Mouse (Mus musculus): ENCODE data around the gene Slc22a8. TPM values are rescaled to one million over a fixed set of nuclear protein-coding genes. Genes with fewer than 3 reads are reported as not detected.

The Slc22a8 gene
- polyA plus RNA-seq, 1 experiment from 2014 or later, result not detected

DNA sequence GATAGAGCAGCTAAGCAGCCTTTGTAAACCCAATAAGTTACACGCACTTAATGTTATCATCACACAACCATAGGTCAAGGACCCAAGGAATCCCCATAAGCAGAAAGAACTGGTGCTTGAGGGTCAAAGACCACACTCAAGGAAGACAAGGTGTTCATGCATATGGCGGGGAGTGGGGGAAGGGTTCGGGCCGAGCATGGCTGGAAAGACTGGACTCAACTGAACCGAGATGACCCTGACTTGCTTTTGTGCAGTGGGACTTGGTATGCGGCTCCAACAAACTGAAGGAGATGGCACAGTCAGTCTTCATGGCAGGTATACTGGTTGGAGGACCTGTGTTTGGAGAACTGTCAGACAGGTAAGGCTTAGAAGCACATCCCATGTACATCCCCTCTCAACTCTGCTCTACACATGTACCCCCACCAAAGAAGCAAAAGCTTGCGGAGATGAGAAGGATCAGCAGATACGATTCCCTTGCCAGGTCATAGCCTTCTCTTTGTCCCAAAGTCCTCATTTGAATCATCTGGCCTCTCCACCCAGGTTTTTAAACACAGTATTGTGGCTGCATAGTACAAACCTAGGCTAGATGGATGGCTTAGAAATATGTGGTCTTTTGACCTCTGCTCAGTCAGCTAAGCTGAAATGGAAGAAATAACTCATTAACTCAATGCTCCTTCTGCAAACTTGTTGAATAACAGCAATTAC is 13.6 kb downstream of the Slc22a8 start:
- WGBS, result 92% methylated on average over 8 of the region's 8 CpGs

DNA sequence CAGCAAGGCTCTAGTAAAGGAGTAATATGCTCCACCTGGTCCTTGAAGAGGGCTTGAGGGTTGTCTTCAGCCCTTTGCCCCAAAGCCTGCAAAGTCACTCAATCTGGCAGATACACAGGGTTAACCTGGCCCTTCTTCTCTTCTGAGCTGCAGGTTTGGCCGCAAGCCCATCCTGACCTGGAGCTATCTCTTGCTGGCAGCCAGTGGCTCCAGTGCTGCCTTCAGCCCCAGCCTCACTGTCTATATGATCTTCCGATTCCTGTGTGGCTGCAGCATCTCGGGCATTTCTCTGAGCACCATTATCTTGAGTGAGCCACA is 14.1 kb downstream of the Slc22a8 start:
- H3K27me3 ChIP-seq (ENCODE audit: low read depth, poor library complexity, severe bottlenecking), result no peaks in the 10 kb centered on the region
- WGBS, result 95% methylated on average over 3 of the region's 3 CpGs
- DNase-seq (ENCODE audit: low spot score), result no peak
- H3K27ac ChIP-seq, result no peak overlapping the region
- no peak overlapping the region for H3K4me3 ChIP-seq
- no peaks in the 10 kb centered on the region for H3K9me3 ChIP-seq (replicated peaks)
- H3K4me1 ChIP-seq, result no peaks in the 10 kb centered on the region
- H3K36me3 ChIP-seq, result no peaks in the 10 kb centered on the region

More for the DNA sequence above, 13.6 kb downstream of the Slc22a8 start:
- Histone ChIP-seq H3K27ac (no peak overlapping the region), H3K36me3 (no peaks in the 10 kb centered on the region), H3K4me3 (no peak overlapping the region), H3K27me3 (ENCODE audit: low read depth, poor library complexity, severe bottlenecking) (no peaks in the 10 kb centered on the region), H3K4me1 (no peaks in the 10 kb centered on the region), H3K9me3 (replicated peaks) (no peaks in the 10 kb centered on the region)
- no peak for DNase-seq (ENCODE audit: low spot score)

DNA sequence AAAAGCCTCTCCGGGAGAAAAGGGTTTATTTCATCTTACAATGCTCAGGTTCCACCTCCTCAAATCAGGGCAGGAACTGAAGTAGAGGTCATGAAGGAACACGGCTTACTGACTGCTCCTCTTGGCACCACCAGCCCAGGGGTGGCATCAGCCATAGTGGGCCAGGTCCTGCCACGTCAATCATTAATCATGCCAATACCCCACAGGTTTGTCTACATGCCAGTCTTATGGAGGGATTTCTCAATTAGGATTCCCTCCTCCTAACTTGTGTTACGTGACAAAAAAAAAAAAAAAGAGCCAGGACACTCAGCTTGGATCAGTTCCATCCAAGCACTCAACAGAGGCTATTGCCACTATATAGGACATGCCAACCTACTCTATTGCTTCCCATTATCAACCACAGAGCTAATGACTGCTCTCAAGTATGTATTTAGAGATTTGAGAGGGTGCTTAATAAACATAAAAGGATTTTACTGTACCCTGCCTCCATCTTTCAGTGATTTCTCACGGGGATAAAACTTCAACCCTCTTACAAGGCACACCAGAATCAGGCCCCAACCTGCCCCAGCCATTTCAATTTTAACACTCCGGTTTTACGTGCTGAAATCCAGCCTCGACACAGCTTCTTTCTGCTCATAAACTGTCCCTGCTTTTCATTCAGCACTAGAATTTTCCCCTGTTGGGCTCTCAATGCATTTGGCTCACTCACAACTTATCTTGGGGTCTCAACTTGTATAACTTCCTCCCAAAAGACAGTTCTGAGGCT is 20.5 kb downstream of the Slc22a8 start:
- no peaks in the 10 kb centered on the region for H3K9me3 ChIP-seq (replicated peaks)

DNA sequence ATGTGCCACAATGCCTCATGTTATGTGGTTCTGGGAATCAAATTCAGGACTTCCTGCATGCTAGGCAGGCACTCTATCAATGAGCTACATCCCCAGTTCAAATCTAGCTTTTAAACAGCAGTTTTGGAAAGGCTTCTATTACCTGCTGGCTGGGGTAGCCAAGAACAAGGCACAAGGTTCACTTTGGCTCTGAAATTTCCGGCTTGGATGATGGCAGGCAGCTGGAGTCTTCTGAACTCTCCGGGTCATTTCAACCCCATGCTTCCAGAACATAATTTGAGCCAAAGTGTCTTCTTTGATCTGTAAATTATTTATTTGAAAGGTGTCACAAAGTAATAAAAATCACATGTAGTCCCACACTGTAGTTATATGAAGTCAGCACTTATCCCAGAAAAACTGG is 22.1 kb downstream of the Slc22a8 start:
- H3K4me3 ChIP-seq, result no peak overlapping the region
- no peaks in the 10 kb centered on the region for H3K9me3 ChIP-seq (replicated peaks)
- DNase-seq (ENCODE audit: low spot score), result no peak
- H3K27me3 ChIP-seq (ENCODE audit: low read depth, poor library complexity, severe bottlenecking), result no peaks in the 10 kb centered on the region
- no peaks in the 10 kb centered on the region for H3K4me1 ChIP-seq
- 65% methylated on average over 2 of the region's 2 CpGs for WGBS
- no peaks in the 10 kb centered on the region for H3K36me3 ChIP-seq
- H3K27ac ChIP-seq, result no peak overlapping the region

More for the DNA sequence above, 20.5 kb downstream of the Slc22a8 start:
- 88% methylated on average over 8 of the region's 8 CpGs for whole genome bisulfite sequencing
- no peak overlapping the region for H3K4me3 ChIP-seq
- H3K27ac ChIP-seq, result no peak overlapping the region
- H3K36me3 ChIP-seq, result no peaks in the 10 kb centered on the region
- no peaks in the 10 kb centered on the region for H3K4me1 ChIP-seq
- no peak for DNase-seq (ENCODE audit: low spot score)
- H3K27me3 ChIP-seq (ENCODE audit: low read depth, poor library complexity, severe bottlenecking), result no peaks in the 10 kb centered on the region

DNA sequence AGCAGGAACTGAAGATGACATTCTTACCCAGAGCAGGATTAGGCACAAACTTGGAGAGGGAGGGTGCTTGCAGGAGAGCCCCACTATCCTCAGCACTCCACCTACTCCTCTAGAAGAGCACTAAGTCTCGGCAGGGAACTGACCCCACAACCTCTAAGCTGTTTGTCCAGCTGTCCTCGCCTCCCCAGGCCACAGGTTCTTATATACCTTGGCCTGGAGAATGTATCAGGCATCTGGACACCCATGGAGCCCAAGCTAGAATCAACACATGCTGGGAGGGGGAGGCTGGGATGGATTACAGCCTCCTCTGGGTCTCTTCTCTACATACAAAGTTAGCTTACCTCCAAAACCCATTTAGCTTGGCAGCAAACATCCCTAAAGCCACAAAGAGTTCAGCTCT is 23.3 kb downstream of the Slc22a8 start:
- Histone ChIP-seq H3K36me3 (no peaks in the 10 kb centered on the region), H3K9me3 (replicated peaks) (no peaks in the 10 kb centered on the region), H3K27ac (no peak overlapping the region), H3K27me3 (ENCODE audit: low read depth, poor library complexity, severe bottlenecking) (no peaks in the 10 kb centered on the region), H3K4me3 (no peak overlapping the region), H3K4me1 (no peaks in the 10 kb centered on the region)
- WGBS, result 52% methylated on average over 2 of the region's 2 CpGs
- DNase-seq (ENCODE audit: low spot score), result no peak

DNA sequence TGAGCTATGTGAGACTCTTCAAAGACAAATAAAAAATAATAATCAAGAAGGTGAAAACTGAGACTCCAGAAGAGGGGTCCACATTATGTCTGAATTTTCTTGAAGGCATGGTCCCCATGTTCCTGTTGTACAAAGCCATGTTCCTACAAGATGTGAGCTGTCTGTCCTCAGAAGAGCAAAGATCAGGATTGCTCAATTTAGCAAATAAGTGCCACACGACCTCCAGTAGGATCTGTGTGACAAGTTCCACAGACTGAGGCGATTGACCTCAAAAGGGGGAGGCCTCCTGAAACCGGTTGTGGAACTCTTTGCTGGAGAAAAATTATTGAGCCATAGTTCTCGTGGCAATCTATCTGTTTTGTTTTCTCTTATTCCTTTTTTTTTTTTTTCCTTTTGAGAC is 25.3 kb downstream of the Slc22a8 start:
- no peaks in the 10 kb centered on the region for H3K36me3 ChIP-seq

DNA sequence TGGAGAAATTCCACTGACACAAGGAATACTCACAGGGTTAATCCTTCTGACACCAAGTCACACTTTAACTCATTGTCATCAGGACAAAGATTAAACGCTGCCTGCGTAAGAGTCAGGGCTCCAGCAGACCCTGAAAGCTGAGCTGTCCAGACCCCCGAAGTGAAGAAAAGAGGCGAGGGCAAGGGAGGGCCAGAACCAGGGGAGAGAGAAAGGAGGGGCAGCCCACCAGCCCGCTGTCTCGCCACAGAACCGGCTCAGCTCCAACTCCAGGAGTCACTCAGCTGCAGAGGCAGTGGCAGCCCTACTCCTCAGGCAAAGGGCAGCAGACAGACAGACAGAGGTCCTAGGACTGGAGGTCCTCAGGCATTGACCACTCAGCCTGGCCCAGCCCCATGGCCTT is 26.9 kb downstream of the Slc22a8 start, which contains the start of gene Slc22a6:
Gene Slc22a6 (plus strand): TSS at position 136 of the 400 bp plus-strand sequence.
- WGBS, result 35% methylated on average over 7 of the region's 7 CpGs
- H3K36me3 ChIP-seq, result no peaks in the 10 kb centered on the region
- no peaks in the 10 kb centered on the region for H3K4me1 ChIP-seq
- DNase-seq (ENCODE audit: low spot score), result no peak
- H3K9me3 ChIP-seq (replicated peaks), result no peaks in the 10 kb centered on the region
- no peak within 1 kb of the TSS for H3K4me3 ChIP-seq
- no peaks in the 10 kb centered on the region for H3K27me3 ChIP-seq (ENCODE audit: low read depth, poor library complexity, severe bottlenecking)
- no peak within 1 kb of the TSS for H3K27ac ChIP-seq

More for the DNA sequence above, 25.3 kb downstream of the Slc22a8 start:
- Histone ChIP-seq H3K4me3 (no peak overlapping the region), H3K4me1 (no peaks in the 10 kb centered on the region), H3K27ac (no peak overlapping the region), H3K27me3 (ENCODE audit: low read depth, poor library complexity, severe bottlenecking) (no peaks in the 10 kb centered on the region), H3K9me3 (replicated peaks) (no peaks in the 10 kb centered on the region)
- no peak for DNase-seq (ENCODE audit: low spot score)
- WGBS, result 71% methylated on average over 4 of the region's 4 CpGs

DNA sequence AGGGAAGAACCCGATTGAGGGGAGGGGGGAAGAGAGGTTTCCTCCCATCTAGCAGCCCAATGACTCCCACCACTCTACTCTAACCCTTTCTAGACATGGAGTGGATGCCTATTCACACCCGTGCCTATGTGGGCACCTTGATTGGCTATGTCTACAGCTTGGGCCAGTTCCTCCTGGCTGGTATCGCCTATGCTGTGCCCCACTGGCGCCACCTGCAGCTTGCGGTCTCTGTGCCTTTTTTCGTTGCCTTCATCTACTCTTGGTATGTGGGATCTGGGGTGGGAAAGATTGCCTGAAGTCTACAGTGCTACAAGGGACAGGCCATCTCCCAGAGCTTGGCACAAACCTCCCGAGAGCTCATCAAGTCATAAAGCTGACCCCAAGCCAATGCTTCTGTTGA is 30.0 kb downstream of the Slc22a8 start:
- Histone ChIP-seq H3K27me3 (ENCODE audit: low read depth, poor library complexity, severe bottlenecking) (no peaks in the 10 kb centered on the region), H3K4me1 (no peaks in the 10 kb centered on the region), H3K9me3 (replicated peaks) (no peaks in the 10 kb centered on the region), H3K27ac (no peak overlapping the region), H3K4me3 (no peak overlapping the region), H3K36me3 (no peaks in the 10 kb centered on the region)
- no peak for DNase-seq (ENCODE audit: low spot score)
- 94% methylated on average over 7 of the region's 7 CpGs for WGBS

DNA sequence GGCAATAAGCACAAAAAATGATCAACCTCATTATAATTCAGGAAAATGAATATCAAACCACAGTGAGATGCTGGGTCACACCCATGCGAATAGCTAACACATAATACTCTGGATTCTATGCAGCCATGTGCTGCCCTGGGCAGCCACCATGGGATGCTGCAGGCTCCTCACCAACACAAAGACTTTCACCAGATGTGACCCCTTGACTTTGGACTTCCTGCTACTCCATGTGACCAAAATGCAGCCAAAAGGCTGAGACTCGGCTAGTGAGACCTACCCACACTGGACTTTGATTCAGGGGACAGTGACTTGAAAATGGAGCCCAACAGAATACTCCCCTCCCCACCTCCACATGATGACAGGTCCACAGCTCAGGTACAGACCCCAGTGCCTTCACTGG is 39.2 kb downstream of the Slc22a8 start:
- Histone ChIP-seq H3K9me3 (replicated peaks) (no peaks in the 10 kb centered on the region), H3K4me3 (no peak overlapping the region), H3K27ac (no peak overlapping the region), H3K27me3 (ENCODE audit: low read depth, poor library complexity, severe bottlenecking) (no peaks in the 10 kb centered on the region), H3K36me3 (no peaks in the 10 kb centered on the region), H3K4me1 (no peaks in the 10 kb centered on the region)
- WGBS, result 58% methylated on average over 2 of the region's 2 CpGs
- DNase-seq (ENCODE audit: low spot score), result no peak

DNA sequence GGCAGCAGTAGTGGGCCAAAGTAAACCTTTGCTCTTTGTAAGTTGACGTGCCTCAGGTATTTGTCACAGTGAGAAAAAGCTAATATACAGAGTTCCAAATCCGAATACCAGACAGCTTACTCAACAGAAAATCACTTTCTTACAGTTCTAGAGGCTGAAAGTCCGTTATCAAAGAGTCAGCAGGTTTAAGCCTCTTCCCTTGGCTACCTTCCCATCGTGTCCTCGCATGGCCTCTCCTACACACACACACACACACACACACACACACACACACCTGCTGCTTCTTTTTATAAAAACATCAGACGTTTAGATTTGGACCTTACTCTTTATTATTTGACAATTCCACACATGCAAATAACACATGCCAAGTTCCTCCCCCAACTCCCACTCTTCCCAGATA is 39.8 kb downstream of the Slc22a8 start:
- H3K4me3 ChIP-seq, result no peak overlapping the region
- no peaks in the 10 kb centered on the region for H3K36me3 ChIP-seq
- no peak overlapping the region for H3K27ac ChIP-seq
- 88% methylated on average over 6 of the region's 6 CpGs for WGBS
- no peaks in the 10 kb centered on the region for H3K4me1 ChIP-seq
- no peaks in the 10 kb centered on the region for H3K9me3 ChIP-seq (replicated peaks)
- H3K27me3 ChIP-seq (ENCODE audit: low read depth, poor library complexity, severe bottlenecking), result no peaks in the 10 kb centered on the region
- no peak for DNase-seq (ENCODE audit: low spot score)

DNA sequence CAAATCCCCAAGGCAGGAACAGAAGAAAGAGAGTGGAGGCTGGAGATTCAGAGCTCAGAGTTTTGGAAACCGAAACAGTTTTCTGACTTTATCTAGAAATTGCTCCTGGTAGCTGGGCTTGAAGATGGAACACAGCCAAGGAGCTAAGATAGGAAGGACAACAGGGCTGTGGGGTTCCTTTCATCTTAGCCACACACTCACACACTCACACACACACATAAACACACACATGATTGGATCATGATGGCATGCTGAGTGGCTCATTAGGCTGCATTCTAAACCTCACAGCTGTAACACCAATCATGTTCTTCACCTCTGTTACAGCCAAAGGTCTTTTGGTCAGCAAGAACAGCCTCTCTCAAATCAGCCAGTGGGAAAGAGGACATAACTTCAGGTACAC is 41.0 kb downstream of the Slc22a8 start:
- H3K4me3 ChIP-seq, result no peak overlapping the region
- WGBS, result 85% methylated on average over 1 of the region's 1 CpGs
- H3K27me3 ChIP-seq (ENCODE audit: low read depth, poor library complexity, severe bottlenecking), result no peaks in the 10 kb centered on the region
- no peaks in the 10 kb centered on the region for H3K4me1 ChIP-seq
- H3K36me3 ChIP-seq, result no peaks in the 10 kb centered on the region
- no peak for DNase-seq (ENCODE audit: low spot score)
- no peak overlapping the region for H3K27ac ChIP-seq
- no peaks in the 10 kb centered on the region for H3K9me3 ChIP-seq (replicated peaks)

DNA sequence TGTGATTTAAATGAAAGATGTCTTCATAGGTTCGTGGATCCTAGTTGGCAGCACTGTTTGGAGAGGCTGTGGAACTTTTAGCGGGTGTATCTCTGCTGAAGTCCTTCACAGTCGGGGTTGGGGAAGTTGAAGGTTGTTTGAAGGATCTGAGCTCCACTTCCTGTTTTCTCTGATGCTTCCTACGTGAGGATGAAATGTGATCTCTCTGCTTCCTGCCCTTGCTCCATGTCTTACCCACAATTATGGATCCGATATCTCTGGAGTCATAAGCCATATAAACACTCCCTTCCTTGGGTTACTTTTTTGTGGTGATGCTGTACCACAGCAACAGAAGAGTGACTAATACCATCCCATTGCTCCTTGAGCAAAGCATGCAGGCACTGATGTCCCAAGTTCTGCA is 51.0 kb downstream of the Slc22a8 start:
- Histone ChIP-seq H3K27ac (no peak overlapping the region), H3K36me3 (no peaks in the 10 kb centered on the region), H3K9me3 (replicated peaks) (no peaks in the 10 kb centered on the region), H3K27me3 (ENCODE audit: low read depth, poor library complexity, severe bottlenecking) (no peaks in the 10 kb centered on the region), H3K4me1 (peaks cover 6% of the 10 kb centered on the region; the same call in 1 of the 2 replicates), H3K4me3 (no peak overlapping the region)
- 64% methylated on average over 5 of the region's 5 CpGs for WGBS
- no peak for DNase-seq (ENCODE audit: low spot score)

DNA sequence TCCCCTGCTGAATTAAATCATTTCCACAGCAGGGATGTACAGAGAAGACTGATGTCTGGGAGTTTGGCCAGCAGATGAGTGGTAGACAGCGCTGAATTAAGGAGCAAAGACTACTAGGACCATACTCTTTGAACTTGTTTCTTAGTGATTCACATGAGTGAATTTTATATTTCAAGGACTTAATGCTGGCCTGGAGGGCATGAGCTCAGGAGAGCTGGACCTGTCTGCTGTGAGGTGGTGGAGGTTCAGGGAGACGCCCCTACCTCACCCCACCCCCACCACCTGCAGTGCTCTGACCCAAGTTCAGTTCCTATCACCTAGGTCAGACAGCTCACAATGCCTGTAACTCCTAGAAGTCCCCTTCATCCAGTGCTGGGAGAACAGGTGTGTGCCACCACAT is 55.3 kb downstream of the Slc22a8 start:
- no peaks in the 10 kb centered on the region for H3K27me3 ChIP-seq (ENCODE audit: low read depth, poor library complexity, severe bottlenecking)
- WGBS, result 69% methylated on average over 2 of the region's 2 CpGs
- no peak overlapping the region for H3K4me3 ChIP-seq
- no peaks in the 10 kb centered on the region for H3K36me3 ChIP-seq
- H3K27ac ChIP-seq, result no peak overlapping the region
- H3K9me3 ChIP-seq (replicated peaks), result no peaks in the 10 kb centered on the region
- peaks cover 6% of the 10 kb centered on the region; the same call in 1 of the 2 replicates for H3K4me1 ChIP-seq
- DNase-seq (ENCODE audit: low spot score), result no peak

All from limb, embryonic 10.5 days (tissue).